Mouse (Mus musculus) common myeloid progenitor, adult 5-6 weeks (primary cell): ENCODE measurements around the gene Mid1. TPM values are rescaled to one million over a fixed set of nuclear protein-coding genes. Genes with fewer than 3 reads are reported as not detected.
"Not testable (repeated sequence)": the region's sequence is repeated elsewhere in the genome, so short reads cannot be mapped to it uniquely, and the experiment has no call there.

Source experiments
- ATAC-seq: replicated peaks from 2 replicates; pipeline ENCODE4 v1.8.0; 2016; ENCODE audit warnings: low read depth, mild to moderate bottlenecking, moderate TSS enrichment, inconsistent platforms; ENCODE audit not compliant: poor library complexity, severe bottlenecking
- total RNA-seq: library from RNA; stranded (forward); fragments of 200-1000, 187-1606 nt; gene quantifications from 2 replicates; pipeline ENCODE4 v1.2.3, GENCODE M21; 2017

Mid1 gene
- total RNA-seq, 1 experiment from 2014 or later = 10.3 TPM

DNA sequence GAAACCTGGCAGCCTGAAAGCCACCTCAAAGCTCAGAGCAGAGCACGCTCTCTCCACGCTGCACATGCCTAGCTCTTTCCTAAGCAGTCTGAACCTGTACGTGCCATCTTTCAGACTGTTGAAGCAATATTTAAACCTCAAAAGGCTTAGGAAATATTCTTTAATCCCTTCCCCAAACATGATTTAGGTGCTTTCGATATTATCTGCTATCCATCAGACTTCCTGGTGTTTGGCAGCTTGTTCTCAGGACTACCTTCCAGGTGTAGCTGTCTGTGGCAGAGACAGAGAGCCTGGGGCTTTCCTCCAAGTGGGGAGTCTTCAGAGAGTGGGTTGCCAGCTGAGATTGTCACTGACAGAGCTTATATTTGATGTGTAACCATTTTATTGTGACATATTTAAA, 255.5 kb downstream of the Mid1 start:
- no peak for ATAC-seq

DNA sequence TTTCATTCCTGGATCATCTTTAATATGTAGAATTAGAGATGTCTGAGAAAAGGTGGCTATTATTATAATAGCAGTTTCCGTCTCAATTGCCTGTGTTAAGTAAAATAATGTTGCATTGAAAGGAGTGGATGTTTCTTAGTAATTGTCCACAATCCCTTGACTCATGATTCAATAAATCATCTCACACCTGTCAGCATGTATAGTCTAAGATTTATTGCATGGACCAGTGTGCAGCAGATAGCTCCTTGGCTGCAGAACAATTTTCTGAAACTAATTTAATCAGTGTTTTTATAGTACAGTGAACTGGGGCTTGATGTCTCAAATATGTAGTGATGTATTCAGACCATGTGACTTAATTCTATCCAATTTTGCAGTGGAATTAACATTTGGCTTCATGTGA, 265.6 kb downstream of the Mid1 start:
- no peak for ATAC-seq

DNA sequence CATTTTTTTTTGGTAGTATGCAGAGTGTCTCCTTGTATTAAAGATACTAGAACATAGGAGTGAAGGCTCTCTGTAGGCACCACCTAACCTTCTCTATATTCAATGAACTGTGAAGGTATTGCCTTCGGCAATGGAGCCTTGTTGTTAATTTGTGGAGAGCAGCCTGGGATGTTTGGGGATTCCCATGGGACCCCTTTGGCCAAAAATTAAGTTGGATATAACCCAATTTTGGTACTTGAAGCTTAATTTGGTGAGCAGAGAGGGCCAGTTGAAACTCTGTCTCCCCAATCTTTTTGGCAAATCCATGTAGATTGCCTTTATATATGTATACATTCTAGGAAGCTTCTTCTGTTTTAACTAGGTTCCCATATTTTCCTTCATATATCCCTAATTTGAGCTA, 284.3 kb downstream of the Mid1 start:
- ATAC-seq = no peak

DNA sequence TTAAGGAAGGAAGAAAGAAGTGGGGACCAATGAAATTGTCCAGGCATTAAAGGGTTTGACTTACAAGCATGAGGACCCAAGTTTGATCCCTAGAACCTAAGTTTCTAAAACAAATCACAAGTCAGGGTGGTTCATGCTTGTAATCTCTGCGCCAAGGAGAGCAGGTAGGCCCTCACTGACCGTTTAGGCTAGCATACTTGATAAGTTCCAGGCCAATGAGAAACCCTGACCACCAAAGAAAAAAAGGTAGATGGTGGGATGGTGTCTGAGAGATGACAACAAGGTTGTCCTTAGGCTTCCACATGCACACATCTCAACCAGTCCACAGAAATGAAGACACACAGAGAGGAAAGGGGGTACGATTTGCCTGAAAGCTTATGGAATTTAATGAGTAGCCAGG, 284.8 kb downstream of the Mid1 start:
- ATAC-seq = not testable (repeated sequence)

DNA sequence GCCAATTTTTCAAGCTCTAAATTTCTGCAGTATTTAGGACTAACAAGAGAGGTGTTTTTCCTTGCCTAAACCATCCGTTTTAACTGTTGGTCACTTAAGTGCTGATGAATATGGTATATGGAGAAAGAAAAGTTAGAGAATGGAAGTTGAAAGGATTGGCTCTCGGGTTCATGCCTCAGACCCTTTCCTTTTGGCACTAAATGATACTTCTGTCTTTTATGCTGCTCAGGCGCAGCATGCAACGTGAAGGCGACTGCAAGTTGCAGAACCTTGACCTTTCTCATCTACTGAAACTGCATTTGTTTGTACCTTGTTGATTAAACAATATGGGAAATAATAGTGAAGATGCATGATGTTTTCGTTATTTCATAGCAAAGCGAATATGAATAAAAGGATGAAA, 285.5 kb downstream of the Mid1 start:
- not testable (repeated sequence) for ATAC-seq

DNA sequence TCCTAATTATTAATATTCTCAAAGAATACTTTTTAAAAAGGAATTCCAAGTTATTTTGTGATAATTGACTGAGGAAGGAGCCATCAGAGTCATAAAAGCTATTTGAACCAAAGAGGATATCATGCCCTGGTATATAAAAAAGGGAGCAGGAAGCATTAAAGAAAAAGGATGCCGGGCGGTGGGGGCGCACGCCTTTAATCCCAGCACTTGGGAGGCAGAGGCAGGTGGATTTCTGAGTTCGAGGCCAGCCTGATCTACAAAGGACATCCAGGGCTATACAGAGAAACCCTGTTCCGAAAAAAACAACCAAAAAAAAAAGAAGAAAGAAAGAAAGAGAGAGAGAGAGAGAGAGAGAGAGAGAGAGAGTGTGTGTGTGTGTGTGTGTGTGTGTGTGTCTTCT, 286.6 kb downstream of the Mid1 start:
- not testable (repeated sequence) for ATAC-seq

DNA sequence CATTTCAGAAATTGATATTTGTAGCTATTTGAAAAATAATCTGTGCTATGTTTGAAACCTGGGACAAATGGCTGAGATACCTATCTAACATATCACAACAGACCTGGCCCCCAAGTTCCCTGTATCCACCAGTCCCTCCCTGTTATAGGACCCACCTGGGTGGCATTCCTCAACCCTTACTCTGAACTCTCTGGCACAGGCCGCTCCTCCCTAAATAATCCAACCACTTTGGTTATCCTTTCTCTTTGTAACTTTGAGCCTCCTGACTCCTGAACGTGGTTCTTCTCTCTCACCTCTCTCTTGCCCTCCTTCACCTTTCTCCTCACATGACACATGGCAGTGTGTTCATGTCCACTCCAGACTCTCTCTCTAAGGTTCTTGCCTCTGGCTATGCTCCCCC, 287.1 kb downstream of the Mid1 start:
- ATAC-seq = not testable (repeated sequence)

DNA sequence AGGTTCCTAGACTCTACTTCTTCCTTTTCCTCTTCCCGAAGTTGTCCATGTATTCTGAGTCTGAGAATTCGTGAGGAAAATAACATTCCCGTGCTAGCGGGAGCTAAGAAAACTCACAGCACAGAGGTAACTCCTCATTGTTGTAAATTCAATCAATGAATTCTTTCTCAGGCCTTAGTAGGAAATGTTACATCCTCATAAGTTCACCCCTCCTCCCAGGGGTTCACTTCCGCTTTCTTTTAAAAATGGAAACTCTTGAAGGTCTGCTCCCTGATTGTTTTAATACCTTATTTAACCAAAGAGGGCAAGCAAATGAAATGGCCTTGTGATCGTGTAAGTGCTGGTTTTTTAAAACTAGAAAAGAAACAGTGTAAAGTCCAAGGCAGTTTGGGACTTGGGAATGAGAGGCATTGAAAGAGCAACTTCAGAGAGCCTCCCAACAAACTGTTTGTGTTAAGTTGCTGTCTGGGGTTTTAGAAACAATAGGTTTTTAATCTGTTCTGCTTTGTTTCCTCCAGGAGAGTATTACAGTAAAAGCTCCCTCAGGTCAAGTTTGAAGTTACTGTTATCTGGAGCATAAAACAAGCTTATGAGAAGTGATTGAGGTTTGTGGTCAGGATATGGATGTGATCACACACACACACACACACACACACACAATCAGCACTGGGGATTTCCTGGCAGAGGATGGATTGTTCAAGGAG, 287.9 kb downstream of the Mid1 start:
- peak; percentile 67 for ATAC-seq

DNA sequence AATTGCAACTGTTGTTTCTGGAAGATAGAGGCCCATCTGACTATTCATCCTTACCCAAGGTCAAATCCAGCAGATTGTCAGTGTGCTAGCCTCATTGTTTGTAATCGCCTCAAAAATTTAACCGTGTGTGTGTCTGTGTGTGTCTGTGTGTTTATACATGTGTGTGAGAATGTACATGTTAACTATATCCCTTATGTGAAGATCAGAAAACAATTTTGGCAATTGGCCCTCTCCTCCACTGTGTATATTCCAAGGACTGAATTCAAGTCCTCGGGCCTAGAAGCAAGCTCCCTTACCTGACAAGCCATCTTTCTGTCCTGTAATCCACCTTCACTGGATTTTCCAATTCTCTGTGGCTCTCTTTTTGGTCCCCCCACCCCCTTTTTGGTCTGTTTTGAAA, 288.8 kb downstream of the Mid1 start:
- not testable (repeated sequence) for ATAC-seq

DNA sequence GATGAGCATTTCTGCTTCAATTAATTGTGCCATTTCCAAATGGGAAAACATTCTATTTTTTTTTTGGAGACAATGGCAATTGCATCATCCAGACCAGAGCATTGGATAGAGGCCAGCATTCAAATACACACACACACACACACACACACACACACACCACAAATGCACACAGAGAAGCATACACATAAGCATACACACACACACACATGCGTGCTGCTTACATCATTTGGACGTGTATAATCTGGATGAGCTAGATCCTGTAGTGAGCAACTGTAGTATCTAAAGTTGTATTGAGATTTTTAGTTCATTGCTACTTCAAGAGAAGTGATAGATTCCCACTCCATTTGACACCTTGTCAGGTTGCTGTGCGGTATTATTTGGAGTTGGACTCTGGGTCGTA, 289.5 kb downstream of the Mid1 start:
- ATAC-seq = not testable (repeated sequence)

DNA sequence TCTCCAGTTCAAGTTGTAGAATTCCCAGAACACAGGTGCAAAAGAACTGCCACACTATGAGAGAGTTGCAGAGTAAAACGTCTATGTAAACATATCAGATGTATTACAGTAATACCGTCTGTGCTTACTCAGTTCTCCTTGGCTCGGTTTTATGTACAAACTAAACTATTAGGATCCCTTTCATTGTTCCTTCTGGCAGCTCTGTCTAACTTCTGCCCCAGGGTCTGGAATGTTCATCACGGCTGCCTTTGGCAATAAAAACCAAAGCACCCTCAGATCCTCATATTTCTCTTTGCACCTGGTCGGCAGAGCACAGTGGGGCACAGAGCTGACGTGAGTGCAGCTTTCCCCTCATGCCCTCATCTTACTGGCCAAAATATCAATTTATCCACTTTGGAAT, 290.0 kb downstream of the Mid1 start:
- ATAC-seq = not testable (repeated sequence)

DNA sequence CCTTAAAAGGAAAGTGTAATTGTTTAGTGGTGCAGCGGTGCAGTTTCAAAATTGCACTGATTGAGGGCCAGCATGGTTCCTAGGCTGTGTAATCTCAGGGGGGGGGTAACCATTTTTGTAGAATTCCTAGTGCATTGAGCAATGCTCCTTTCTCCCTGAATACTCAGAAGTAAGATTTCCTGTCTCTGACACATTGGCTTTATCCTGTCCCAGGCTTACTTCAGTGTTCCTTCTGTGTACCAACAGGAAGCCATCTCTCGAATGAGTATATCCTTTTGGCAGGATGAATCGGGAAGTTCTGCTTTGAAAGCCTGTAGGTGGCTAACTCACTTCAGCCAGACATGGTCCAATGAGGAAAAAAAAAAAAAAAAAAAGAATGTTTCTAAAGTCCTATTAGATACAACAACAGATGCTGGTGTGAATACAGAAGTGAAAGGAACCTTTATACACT, 290.7 kb downstream of the Mid1 start:
- ATAC-seq = peak; percentile 2

DNA sequence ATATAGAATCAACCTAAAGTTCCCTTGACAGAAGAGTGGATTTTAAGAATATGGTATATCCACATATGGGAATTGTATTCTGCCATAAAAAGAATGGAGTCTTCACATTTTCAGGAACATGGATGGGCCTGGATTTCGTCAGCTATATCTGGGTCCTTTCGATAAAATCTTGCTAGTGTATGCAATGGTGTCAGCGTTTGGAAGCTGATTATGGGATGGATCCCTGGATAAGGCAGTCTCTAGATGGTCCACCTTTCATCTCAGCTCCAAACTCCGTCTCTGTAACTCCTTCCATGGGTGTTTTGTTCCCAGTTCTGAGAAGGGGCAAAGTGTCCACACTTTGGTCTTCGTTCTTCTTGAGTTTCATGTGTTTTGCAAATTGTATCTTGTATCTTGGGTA, 291.3 kb downstream of the Mid1 start:
- ATAC-seq = not testable (repeated sequence)

DNA sequence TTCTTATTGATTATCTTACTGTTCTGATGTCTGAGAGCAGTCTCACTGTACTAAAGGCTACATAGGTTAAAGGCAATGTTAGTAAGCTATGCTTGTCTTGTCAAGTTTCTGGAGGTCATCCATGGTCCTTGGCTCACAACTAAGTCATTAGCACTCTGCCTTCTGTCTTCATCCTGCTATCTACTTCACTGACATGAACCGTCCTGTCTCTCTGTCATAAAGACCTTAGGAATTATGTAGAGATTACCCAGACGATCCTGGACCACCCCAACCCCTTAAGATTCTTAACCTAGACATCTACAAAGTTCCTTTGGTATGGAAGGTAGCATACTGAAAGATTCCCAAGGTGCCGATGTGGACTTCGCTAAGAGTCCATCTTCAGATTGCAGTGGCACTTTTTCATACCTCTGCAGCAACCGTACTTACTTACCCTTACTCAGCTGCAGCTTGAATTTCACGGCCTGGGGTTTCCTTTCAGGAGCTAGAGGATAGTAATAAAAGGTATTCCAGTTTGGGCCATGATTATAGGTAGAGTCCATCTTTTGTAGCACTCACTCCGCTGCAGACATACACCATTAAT, 292.9 kb downstream of the Mid1 start:
- ATAC-seq = not testable (repeated sequence)

DNA sequence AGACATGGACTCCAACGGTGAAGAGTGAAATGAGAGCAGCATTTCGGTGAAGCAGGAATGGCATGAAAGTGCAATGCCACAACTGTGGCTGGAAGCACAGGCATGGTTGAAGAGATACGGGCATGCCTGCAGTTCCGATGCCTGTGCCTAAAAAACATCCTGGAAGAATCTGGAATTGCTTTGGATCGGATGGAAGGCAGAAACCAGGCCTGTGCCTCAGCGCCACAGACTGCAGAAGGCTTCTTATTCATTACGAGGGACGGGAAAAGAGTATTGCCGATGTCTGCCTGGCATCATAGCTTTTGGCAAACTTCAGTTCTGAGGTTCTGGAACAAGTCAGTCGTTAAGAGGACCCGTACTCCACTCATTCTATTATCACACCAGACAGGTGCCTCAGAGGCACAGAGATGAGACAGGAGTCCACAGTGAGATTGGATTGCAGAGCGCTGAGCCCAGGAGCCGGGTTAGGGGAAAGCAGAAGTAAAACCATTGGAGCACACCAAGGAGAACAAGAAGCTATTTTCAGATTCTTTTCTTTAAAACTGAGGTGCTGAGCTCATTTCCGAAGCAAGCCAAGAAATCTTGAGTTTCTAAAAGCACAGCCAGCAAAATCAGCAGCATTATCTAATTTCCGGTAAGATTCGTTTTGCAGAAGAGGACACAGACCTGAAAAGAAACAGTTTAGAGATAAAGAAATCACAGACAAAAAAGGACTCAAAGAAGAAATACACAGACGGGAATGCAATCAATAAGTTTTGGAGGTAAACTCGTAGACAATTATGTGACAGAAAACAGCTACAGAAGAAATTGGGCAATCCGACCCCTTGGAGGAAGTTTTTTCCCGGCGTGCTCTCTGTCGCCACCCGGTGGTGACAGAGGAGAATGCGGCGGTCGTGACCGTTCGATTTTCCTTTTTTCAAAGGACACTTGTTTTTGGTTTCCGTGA, 293.7 kb downstream of the Mid1 start:
- ATAC-seq = peak; percentile 49

DNA sequence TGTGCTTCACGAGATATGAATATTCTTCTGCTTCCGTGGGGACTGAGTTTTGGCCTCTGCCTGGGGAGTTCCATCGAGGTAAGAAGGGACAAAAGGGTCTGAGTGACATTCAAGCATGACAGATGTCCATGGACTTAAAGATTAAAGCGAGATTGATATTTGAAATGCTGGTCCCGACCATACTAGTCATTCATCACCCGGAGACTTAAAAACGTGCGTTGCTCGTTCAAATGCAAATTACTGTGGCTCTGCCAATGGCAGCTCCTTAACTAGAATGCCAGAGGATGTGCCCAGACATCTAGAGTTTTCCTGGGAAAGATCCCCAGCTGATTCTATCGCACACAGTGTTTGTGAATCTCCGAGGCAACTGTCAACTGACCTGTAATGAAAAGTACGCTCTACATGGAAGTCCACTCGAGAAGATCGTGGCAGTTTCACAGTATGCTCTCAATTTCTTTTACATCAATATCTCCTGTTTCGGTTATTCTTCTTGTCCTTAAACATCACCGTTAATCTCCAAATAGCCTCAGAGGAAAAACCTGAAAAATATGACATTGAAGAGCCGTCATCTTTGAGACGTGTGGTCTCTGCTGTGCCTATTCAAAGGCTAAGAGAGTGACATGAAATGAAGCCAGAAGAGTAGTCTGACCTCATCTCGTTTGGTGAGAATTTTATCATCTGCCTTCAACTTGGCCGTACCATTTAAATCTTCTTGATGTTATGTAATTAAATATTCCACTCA, 294.6 kb downstream of the Mid1 start:
- ATAC-seq = not testable (repeated sequence)

DNA sequence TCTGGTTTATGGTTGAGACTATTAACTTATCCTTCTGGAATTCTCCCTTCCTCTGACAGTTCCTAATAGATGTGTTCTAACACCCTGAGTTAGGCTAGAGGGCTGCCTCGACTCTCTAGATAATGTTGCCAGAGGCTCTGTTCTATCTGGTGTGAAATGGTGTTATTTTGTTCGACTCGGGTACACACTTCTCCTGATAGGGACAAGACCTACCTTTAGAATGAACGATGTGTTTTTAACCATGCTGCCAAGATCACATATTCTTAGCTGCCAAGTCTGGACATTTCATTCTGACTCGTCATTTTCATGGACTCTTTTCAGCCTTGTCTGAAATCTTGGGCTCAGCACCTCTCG, 295.2 kb downstream of the Mid1 start:
- not testable (repeated sequence) for ATAC-seq

DNA sequence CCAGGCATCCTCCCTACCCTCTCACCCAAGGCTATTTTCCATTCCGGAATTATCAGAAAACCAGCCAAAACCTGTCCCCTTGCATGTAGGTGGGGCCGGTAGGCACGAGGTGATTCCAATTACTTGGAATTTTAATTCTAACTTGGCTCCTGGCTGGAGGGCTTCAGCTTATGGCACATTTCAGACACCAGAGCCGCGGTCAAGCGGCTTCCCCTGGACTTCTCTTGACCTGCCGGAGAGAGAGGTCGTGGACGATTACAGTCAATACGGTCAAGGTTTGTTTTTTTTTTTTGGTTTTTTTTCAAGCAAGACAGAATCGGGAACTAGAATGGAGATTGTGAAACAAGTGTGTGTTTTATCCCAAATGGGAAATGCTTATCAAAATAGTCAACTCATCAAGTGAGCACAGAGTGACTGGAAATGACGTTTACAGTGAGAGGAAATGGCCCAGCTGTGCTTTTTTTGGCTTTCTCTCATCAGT, 295.9 kb downstream of the Mid1 start:
- ATAC-seq = 0 out of 2 replicates have a peak, but pooled peaks have one; percentile 2

DNA sequence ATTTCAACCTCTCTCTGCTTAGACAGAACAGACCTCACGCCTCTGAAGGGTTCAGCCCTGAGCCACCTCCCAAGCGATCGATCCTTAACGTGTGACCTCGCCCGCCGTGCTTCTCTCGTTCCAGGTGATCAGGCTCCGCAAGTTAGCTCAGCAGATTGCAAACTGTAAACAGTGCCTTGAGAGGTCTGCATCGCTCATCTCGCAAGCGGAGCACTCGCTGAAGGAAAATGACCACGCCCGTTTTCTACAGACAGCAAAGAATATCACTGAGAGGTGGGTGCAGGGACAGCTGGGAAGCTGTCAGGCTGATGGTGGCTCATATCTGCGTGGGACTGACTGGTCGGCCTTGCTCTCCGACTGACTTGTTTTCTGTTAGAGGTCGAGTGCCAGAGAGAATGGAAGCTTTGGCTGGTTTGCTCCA, 296.8 kb downstream of the Mid1 start:
- ATAC-seq = not testable (repeated sequence)
